Mouse (Mus musculus) embryonic facial prominence, embryonic 13.5 days (tissue): ENCODE measurements at regions not wholly inside any gene's neighbourhood (a gene's known extent, or its start where the extent isn't known, plus 50 kb on each side); places are given as distances from the start of the nearest gene placed in this dataset.

Source experiments
- ATAC-seq: fragments of 200-750 bp; cut with Nextera tagmentation; 2 replicates; pipeline ENCODE4 v1.8.0; 2017; ENCODE audit warnings: low read depth; ENCODE audit not compliant: insufficient number of reproducible peaks, insufficient read depth, low FRiP score, low TSS enrichment
- H3K27ac ChIP-seq: fragments of 300-500 bp; sonication (generic); 2 replicates; pipeline ENCODE4 v1.5.1; 2015; ENCODE audit warnings: moderate library complexity, mild to moderate bottlenecking, inconsistent platforms
- H3K27me3 ChIP-seq: fragments of 300-500 bp; sonication (generic); 2 replicates; pipeline ENCODE4 v1.6.1; 2015; ENCODE audit warnings: mild to moderate bottlenecking, inconsistent platforms
- H3K36me3 ChIP-seq: fragments of 300-500 bp; sonication (generic); 2 replicates; pipeline ENCODE4 v1.6.1; 2015; ENCODE audit warnings: mild to moderate bottlenecking, inconsistent platforms
- H3K4me1 ChIP-seq: fragments of 300-500 bp; sonication (generic); 2 replicates; pipeline ENCODE4 v1.6.1; 2015; ENCODE audit warnings: inconsistent platforms
- H3K4me2 ChIP-seq: fragments of 300-500 bp; sonication (generic); 2 replicates; pipeline ENCODE4 v1.6.1; 2015; ENCODE audit warnings: moderate library complexity, mild to moderate bottlenecking, inconsistent platforms
- H3K4me3 ChIP-seq: fragments of 300-500 bp; sonication (generic); 2 replicates; pipeline ENCODE4 v1.5.1; 2015; ENCODE audit warnings: mild to moderate bottlenecking, inconsistent platforms
- H3K9ac ChIP-seq: fragments of 300-500 bp; sonication (generic); 2 replicates; pipeline ENCODE4 v1.6.1; 2015; ENCODE audit warnings: mild to moderate bottlenecking, inconsistent platforms
- H3K9me3 ChIP-seq: fragments of 300-500 bp; sonication (generic); 2 replicates; pipeline ENCODE4 v1.6.1; 2016; ENCODE audit warnings: inconsistent platforms
- WGBS: fragments of 180-500 bp; shearing (Covaris S2); methylation state at CpG from one replicate; pipeline ENCODE4 v1.1.7; 2015; ENCODE audit warnings: mixed read lengths; 5-methylcytosine and 5-hydroxymethylcytosine counted together

DNA sequence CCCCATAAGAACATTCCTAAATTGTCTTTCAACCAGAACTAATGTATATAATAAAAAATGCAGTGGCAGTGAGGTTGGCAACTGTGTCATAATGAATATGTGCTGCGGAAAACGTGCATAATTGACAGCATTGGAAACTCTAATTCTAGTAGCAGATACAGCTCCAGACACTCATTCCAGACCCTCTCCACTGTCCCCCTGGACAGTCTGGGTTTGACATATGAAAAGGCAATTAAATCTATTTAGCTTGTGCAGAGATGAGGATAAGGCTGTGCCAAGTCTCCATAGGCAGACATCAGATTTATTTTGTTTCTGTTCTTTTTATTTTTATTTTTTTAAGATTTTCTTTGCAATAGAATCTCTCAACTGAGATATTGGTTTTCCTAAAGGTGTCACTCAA lies 392.3 kb downstream of the Lrriq3 start:
- no peak for ATAC-seq
- Histone ChIP-seq H3K27ac (no peak overlapping the region), H3K4me2 (no peak overlapping the region), H3K9me3 (no peaks in the 10 kb centered on the region), H3K9ac (no peak overlapping the region), H3K36me3 (no peaks in the 10 kb centered on the region), H3K4me3 (no peak overlapping the region), H3K4me1 (no peaks in the 10 kb centered on the region), H3K27me3 (no peaks in the 10 kb centered on the region)
- 78% methylated on average over 2 of the region's 2 CpGs for WGBS

DNA sequence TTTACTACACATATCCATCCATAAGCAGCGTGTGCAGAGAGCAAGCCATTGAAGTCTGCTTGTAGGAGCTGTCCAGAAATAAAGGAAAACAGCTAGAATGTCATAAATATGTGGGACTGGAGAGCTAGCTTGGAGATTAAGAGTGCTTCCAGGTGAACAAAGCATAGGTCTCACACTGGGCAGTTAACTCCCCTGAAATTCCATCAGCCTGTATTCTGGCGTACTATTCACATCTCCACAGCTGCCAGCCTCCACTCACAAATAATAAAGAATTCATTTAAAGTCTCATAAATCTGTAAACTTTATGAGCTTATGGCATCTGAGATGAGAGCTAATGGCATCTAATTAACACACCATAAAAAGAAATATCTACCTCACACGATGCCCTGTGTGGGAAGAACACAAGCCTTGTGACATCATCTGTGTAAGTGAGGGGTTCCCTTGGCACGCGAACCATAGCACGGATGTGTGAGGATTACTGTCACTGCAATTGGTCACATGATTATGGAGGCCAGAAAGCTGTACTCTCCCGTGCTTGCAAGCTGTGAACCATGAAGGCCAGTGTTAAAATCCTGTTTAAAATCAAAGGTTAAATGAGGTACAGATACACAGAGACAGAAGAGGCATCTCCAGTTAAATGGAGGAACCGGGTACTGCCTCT lies 394.8 kb downstream of the Lrriq3 start:
- no peaks in the 10 kb centered on the region for H3K4me1 ChIP-seq
- H3K4me2 ChIP-seq: no peak overlapping the region
- no peak overlapping the region for H3K9ac ChIP-seq
- no peak for ATAC-seq
- WGBS: 82% methylated on average over 8 of the region's 8 CpGs
- no peak overlapping the region for H3K27ac ChIP-seq
- no peak overlapping the region for H3K4me3 ChIP-seq
- H3K36me3 ChIP-seq: no peaks in the 10 kb centered on the region
- no peaks in the 10 kb centered on the region for H3K27me3 ChIP-seq
- H3K9me3 ChIP-seq: no peaks in the 10 kb centered on the region

DNA sequence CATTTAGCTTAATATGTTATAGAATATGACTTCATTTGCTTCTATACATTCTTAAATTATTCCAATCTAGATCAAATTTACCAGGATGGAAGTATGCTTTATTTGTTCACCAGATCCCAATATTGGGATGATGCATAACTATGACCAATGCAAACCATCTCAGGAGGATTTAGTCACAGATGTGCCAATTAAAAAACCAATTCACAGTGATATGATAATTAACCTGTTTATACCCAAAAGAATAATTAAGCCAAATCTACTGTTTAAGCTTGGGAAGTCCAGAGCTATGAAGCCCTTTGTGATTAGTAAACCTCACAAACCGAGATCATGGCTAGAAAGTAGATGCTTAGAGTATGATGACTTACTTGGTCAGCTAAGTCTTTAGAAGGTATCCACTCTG lies 397.4 kb downstream of the Lrriq3 start:
- H3K36me3 ChIP-seq: no peaks in the 10 kb centered on the region
- H3K9me3 ChIP-seq: no peaks in the 10 kb centered on the region
- 69% methylated on average over 1 of the region's 1 CpGs for WGBS
- H3K27me3 ChIP-seq: no peaks in the 10 kb centered on the region
- H3K4me3 ChIP-seq: no peak overlapping the region
- H3K27ac ChIP-seq: no peak overlapping the region
- H3K4me1 ChIP-seq: no peaks in the 10 kb centered on the region
- H3K9ac ChIP-seq: no peak overlapping the region
- no peak overlapping the region for H3K4me2 ChIP-seq
- ATAC-seq: no peak

DNA sequence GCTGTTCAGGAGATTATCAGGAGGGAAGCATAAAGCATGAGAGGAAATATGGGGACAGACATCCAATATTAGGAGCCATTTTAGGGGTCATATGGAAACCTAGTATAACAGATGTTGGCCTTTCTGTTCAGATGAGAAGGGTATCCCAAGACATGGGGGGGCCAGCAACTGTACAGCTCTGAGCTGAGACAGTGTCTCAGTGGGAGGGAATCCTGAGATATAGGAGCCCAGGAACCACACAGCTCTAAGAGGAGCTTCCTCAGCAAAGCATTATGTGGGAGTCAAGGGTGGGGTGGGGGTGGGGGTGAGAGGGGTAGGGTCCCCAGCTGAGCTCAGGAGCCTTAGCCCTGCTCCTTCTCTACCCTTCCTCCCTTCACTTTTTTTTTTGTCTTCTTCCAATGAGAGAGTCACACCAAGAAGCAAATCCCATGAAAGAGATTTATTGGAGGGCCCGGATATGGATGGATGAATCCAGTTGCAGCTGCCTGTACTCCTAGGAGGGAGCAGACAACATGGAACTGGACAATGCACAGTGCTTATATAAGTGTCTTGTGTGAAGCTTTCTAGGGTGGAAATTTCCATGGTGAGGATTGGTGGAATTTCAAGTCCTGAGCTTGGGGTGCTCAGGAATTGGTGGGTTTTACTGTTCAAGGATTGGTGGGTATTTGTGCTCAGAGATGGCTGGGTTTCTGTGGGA lies 417.1 kb downstream of the Lrriq3 start:
- Histone ChIP-seq H3K27ac (no peak overlapping the region), H3K4me2 (no peak overlapping the region), H3K4me3 (no peak overlapping the region), H3K9ac (no peak overlapping the region), H3K9me3 (no peaks in the 10 kb centered on the region), H3K27me3 (no peaks in the 10 kb centered on the region), H3K36me3 (no peaks in the 10 kb centered on the region), H3K4me1 (no peaks in the 10 kb centered on the region)
- WGBS: 97% methylated on average over 1 of the region's 1 CpGs
- 0 out of 2 replicates have a peak, but pooled peaks have one; percentile 52 for ATAC-seq

DNA sequence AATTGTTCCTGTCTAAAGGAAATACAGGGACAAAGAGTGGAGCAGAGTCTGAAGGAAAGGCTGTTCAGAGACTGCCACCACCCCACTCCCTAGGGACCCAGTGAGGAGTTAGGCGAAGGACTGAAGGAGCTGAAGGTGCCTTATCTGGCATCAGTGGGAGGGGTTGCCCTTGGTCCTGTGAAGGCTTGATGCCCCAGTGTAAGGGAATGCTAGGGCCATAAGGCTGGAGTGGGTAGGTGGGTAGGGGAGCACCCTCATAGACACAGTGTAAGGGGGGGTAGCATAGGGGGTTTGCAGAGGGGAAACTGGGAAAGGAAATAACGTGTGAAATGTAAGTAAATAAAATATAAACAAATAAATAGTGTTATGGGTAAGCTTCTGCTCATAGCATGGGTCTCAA lies 420.7 kb downstream of the Lrriq3 start:
- H3K36me3 ChIP-seq: no peaks in the 10 kb centered on the region
- no peak overlapping the region for H3K27ac ChIP-seq
- no peak for ATAC-seq
- no peak overlapping the region for H3K4me3 ChIP-seq
- WGBS: 66% methylated on average over 2 of the region's 2 CpGs
- H3K9me3 ChIP-seq: no peaks in the 10 kb centered on the region
- H3K4me2 ChIP-seq: no peak overlapping the region
- no peaks in the 10 kb centered on the region for H3K4me1 ChIP-seq
- H3K9ac ChIP-seq: no peak overlapping the region
- no peaks in the 10 kb centered on the region for H3K27me3 ChIP-seq

GRCm38 (mm10) chr3:155529312-155529711 lies 436.1 kb downstream of the Lrriq3 start:
- no peak overlapping the region for H3K27ac ChIP-seq
- no peak overlapping the region for H3K9ac ChIP-seq
- no peaks in the 10 kb centered on the region for H3K9me3 ChIP-seq
- no peaks in the 10 kb centered on the region for H3K27me3 ChIP-seq
- H3K4me3 ChIP-seq: no peak overlapping the region
- 68% methylated on average over 3 of the region's 3 CpGs for WGBS
- no peak for ATAC-seq
- no peaks in the 10 kb centered on the region for H3K36me3 ChIP-seq
- H3K4me2 ChIP-seq: no peak overlapping the region
- H3K4me1 ChIP-seq: no peaks in the 10 kb centered on the region

GRCm38 (mm10) chr3:155530811-155531210 lies 437.6 kb downstream of the Lrriq3 start:
- no peak overlapping the region for H3K27ac ChIP-seq
- H3K27me3 ChIP-seq: no peaks in the 10 kb centered on the region
- no peak overlapping the region for H3K4me3 ChIP-seq
- no peaks in the 10 kb centered on the region for H3K4me1 ChIP-seq
- H3K9ac ChIP-seq: no peak overlapping the region
- no peaks in the 10 kb centered on the region for H3K36me3 ChIP-seq
- no peak for ATAC-seq
- no peak overlapping the region for H3K4me2 ChIP-seq
- no peaks in the 10 kb centered on the region for H3K9me3 ChIP-seq

- ATAC-seq: no peak
- no peaks in the 10 kb centered on the region for H3K36me3 ChIP-seq
- WGBS: 58% methylated on average over 4 of the region's 4 CpGs
Measured at GRCm38 (mm10) chr3:155532075-155532474, 438.8 kb downstream of the Lrriq3 start.

DNA sequence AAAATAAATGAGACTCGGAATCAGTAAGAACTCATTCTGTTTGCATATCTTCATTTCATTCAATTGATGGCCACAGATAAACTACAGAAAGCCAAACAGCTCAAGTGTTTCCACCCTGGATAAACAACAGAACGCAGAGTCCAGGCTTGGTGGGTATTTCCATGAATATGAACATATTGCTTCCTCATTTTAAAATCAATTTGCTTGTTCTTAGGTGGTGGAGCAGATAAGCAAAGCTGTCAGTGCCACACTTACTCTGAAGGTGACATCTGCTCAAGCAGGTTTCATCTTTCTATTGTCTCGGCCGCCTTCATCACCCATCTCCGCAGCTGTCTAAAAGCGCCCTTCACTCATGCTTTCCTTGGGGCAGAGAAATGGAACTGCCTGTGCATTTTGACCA lies 455.0 kb downstream of the Lrriq3 start:
- Histone ChIP-seq H3K27me3 (no peaks in the 10 kb centered on the region), H3K9ac (no peak overlapping the region), H3K4me2 (no peak overlapping the region), H3K36me3 (no peaks in the 10 kb centered on the region), H3K9me3 (no peaks in the 10 kb centered on the region), H3K4me1 (no peaks in the 10 kb centered on the region), H3K4me3 (no peak overlapping the region), H3K27ac (no peak overlapping the region)
- 81% methylated on average over 6 of the region's 6 CpGs for WGBS
- no peak for ATAC-seq

More at GRCm38 (mm10) chr3:155532075-155532474, 438.8 kb downstream of the Lrriq3 start:
- Histone ChIP-seq H3K4me3 (no peak overlapping the region), H3K4me2 (no peak overlapping the region), H3K27ac (no peak overlapping the region), H3K9me3 (no peaks in the 10 kb centered on the region), H3K9ac (no peak overlapping the region), H3K27me3 (no peaks in the 10 kb centered on the region), H3K4me1 (no peaks in the 10 kb centered on the region)

DNA sequence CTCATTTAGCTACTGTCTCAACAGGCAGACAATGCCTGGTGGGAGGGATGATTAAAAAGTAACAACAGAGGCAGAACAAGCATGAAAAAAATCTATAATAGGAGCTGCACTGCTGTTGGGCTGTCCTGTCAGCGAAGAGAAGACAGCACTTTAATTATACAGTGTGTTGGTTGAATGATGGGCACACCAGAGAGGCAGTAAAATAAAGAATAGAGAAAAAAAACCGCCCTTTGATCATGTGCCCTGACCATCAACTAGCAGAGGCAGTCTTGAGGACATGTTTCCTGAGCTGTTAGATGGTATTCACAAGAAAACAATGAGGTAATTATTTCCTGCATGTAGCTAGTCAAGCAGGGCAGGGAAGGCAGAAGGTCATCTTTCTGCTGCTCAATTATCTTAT lies 483.9 kb downstream of the Lrriq3 start:
- Histone ChIP-seq H3K27ac (no peak overlapping the region), H3K27me3 (no peaks in the 10 kb centered on the region), H3K9ac (no peak overlapping the region), H3K36me3 (no peaks in the 10 kb centered on the region), H3K4me3 (no peak overlapping the region), H3K9me3 (no peaks in the 10 kb centered on the region), H3K4me1 (no peaks in the 10 kb centered on the region), H3K4me2 (no peak overlapping the region)
- 19% methylated on average over 2 of the region's 2 CpGs for WGBS
- no peak for ATAC-seq

DNA sequence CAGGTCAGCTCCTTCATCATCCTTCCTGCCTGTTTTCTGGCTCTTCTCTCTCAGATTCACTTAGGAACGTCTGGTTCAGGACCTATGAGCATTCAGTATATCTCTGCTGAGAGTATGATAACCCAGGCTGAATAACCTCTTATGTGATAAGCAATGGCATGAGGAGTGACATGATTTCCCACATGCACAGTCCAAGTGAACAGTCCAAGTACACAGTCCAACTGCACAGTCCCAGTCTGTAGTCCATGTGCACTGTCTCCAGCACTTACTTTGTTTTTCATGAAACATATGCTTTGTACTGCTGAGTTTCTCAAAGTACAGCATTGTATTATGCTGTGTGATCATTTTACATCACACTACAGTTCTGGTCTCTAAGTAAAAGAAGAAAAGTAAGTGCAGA lies 510.8 kb downstream of the Lrriq3 start:
- Histone ChIP-seq H3K27me3 (no peaks in the 10 kb centered on the region), H3K9me3 (no peaks in the 10 kb centered on the region), H3K27ac (no peak overlapping the region), H3K9ac (no peak overlapping the region), H3K4me1 (no peaks in the 10 kb centered on the region), H3K4me3 (no peak overlapping the region), H3K36me3 (no peaks in the 10 kb centered on the region), H3K4me2 (no peak overlapping the region)
- no peak for ATAC-seq
- WGBS: 51% methylated on average over 1 of the region's 1 CpGs
